Mouse (Mus musculus) heart, adult 8-10 months (tissue): Measurements from ENCODE around the gene Eps15l1. TPM values are rescaled to one million over a fixed set of nuclear protein-coding genes. Genes with fewer than 3 reads are reported as not detected.

Source experiments
- DNase-seq: peaks from one replicate; pipeline ENCODE4 v3.0.0; 2022; ENCODE audit warnings: low spot score
- total RNA-seq, 4 experiments: library from RNA; stranded (reverse); gene quantifications; 2 replicates each; pipeline ENCODE4 v1.2.4; 2022

The Eps15l1 gene
- total RNA-seq, 4 experiments from 2014 or later, result 36.8 to 46.7 (median 38.3) TPM

- DNase-seq, result no peak
Measured at GRCm38 (mm10) chr8:72351405-72352005, 69.8 kb downstream of the Eps15l1 start.

- no peak for DNase-seq
Measured at GRCm38 (mm10) chr8:72350727-72351126, 70.5 kb downstream of the Eps15l1 start.

- peak; percentile 40 for DNase-seq
Measured at GRCm38 (mm10) chr8:72349838-72350237, 71.4 kb downstream of the Eps15l1 start.

GRCm38 (mm10) chr8:72348956-72349355 lies 72.3 kb downstream of the Eps15l1 start:
- DNase-seq, result no peak

GRCm38 (mm10) chr8:72348114-72348513 lies 73.1 kb downstream of the Eps15l1 start:
- no peak for DNase-seq

GRCm38 (mm10) chr8:72347553-72347952 lies 73.7 kb downstream of the Eps15l1 start:
- no peak for DNase-seq

- DNase-seq, result no peak
Measured at GRCm38 (mm10) chr8:72343725-72344124, 77.5 kb downstream of the Eps15l1 start.

GRCm38 (mm10) chr8:72342556-72343300 lies 78.5 kb downstream of the Eps15l1 start:
- DNase-seq, result no peak

GRCm38 (mm10) chr8:72337034-72337433 lies 84.2 kb downstream of the Eps15l1 start:
- no peak for DNase-seq

GRCm38 (mm10) chr8:72336273-72336672 lies 85.0 kb downstream of the Eps15l1 start:
- no peak for DNase-seq

- DNase-seq, result no peak
Measured at GRCm38 (mm10) chr8:72334144-72334641, 87.1 kb downstream of the Eps15l1 start.

- no peak for DNase-seq
Measured at GRCm38 (mm10) chr8:72333429-72334143, 87.7 kb downstream of the Eps15l1 start.

GRCm38 (mm10) chr8:72331631-72332030 lies 89.6 kb downstream of the Eps15l1 start:
- DNase-seq, result no peak

- no peak for DNase-seq
Measured at GRCm38 (mm10) chr8:72330806-72331516, 90.3 kb downstream of the Eps15l1 start.

GRCm38 (mm10) chr8:72329116-72329515 lies 92.1 kb downstream of the Eps15l1 start:
- DNase-seq, result no peak

- DNase-seq, result no peak
Measured at GRCm38 (mm10) chr8:72324708-72325107, 96.6 kb downstream of the Eps15l1 start.

- no peak for DNase-seq
Measured at GRCm38 (mm10) chr8:72324036-72324706, 97.1 kb downstream of the Eps15l1 start.

- no peak for DNase-seq
Measured at GRCm38 (mm10) chr8:72323131-72323725, 98.0 kb downstream of the Eps15l1 start.

GRCm38 (mm10) chr8:72322471-72322889 lies 98.8 kb downstream of the Eps15l1 start:
- no peak for DNase-seq

GRCm38 (mm10) chr8:72321635-72322441 lies 99.4 kb downstream of the Eps15l1 start:
- DNase-seq, result no peak
